8 mouse cellular contexts compared by ENCODE assay signal in the genomic region with DNA sequence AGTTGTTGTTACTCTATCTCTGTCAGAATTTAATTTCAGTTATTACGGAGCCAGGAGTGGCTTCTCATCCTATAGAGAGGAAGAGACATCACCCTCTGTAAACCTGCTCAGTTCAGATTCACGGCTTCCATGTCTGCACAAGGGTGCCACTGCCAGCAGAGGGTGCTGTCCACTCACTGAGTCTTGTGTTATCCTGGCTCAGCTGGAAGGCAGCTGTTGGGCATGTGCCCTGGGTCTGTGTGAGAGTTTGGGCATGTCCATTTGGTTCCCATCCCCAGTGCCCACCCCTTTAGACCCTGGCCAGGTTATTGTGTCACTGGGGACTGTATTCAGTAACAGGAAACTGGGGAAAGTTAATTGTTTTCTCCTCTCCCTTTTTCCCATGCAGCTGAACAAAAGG. TPM values are rescaled to one million over a fixed set of nuclear protein-coding genes. Genes with fewer than 3 reads are reported as not detected.
DNase-seq lines count a peak whose midpoint lies in the region; ATAC-seq lines count a peak whose summit lies in the region.

No protein-coding gene starts in this region.

- WGBS in heart, embryonic 11.5 days (ENCODE audit: insufficient replicate concordance) = 38% methylated on average over 2 of the region's 2 CpGs

- no peaks in the 10 kb centered on the region for H3K36me3 ChIP-seq in heart, embryonic 11.5 days (ENCODE audit: control insufficient read depth, insufficient read depth, low read length)
- H3K36me3 ChIP-seq in splenic B cell, adult 2 months (ENCODE audit: control insufficient read depth, insufficient read depth, low read length, poor library complexity, severe bottlenecking) = no peaks in the 10 kb centered on the region; the same call in 1 of the 2 replicates

- H3K27ac ChIP-seq in heart, embryonic 11.5 days (ENCODE audit: low read depth, low read length) = no peak overlapping the region

- H3K9ac ChIP-seq in heart, embryonic 11.5 days (ENCODE audit: low read depth, low read length) = no peak overlapping the region

- ATAC-seq in heart, embryonic 11.5 days (replicated peaks; ENCODE audit: insufficient number of reproducible peaks, low FRiP score, low TSS enrichment) = no peak

- no peak overlapping the region for H3K4me2 ChIP-seq in heart, embryonic 11.5 days

- intact Hi-C loops in left cerebral cortex, postnatal 4 days (cut with DNase I) = loop anchor here (5.0 kb wide), 1 partner anchor 181 kb away; no protein-coding TSS in a partner anchor

- peak; percentile 98 for DNase-seq in heart, adult 11 months
- peak; percentile 74 to 84 for DNase-seq in cerebellum, postnatal 14 days
- DNase-seq in gastrocnemius, adult 8-10 months (ENCODE audit: low spot score in 2 of 2) = peak; percentile 68 to 76
- peak; percentile 80 for DNase-seq in kidney, adult 18-20 months
- DNase-seq in left cerebral cortex, postnatal 4 days = peak; percentile 70
- peak; percentile 81 for DNase-seq in naive thymus-derived CD4-positive, alpha-beta T cell, adult 2 months (ENCODE audit: low read depth)
- peak; percentile 83 for DNase-seq in splenic B cell, adult 2 months (ENCODE audit: low read depth, low spot score)

- no peak overlapping the region for H3K4me3 ChIP-seq in heart, embryonic 11.5 days (ENCODE audit: low read depth, low read length)

- no peaks in the 10 kb centered on the region for H3K27me3 ChIP-seq in heart, embryonic 11.5 days (ENCODE audit: control insufficient read depth, insufficient read depth, low read length)
- H3K27me3 ChIP-seq in splenic B cell, adult 2 months (ENCODE audit: control insufficient read depth, insufficient read depth, low read length, poor library complexity, severe bottlenecking) = no peaks in the 10 kb centered on the region

- H3K9me3 ChIP-seq in heart, embryonic 11.5 days (replicated peaks; ENCODE audit: control insufficient read depth, low read length) = no peaks in the 10 kb centered on the region

- H3K4me1 ChIP-seq in heart, embryonic 11.5 days (ENCODE audit: control insufficient read depth, insufficient read depth, low read length) = no peaks in the 10 kb centered on the region

RNA-seq across cellular contexts. Expression of a gene that starts 55.7 kb away (rescaled TPM):
- polyA plus RNA-seq in heart, embryonic 11.5 days (2014; fragmentation: Nextera tagmentation; extraction: Ambion mirVana) = 19.2 and 25.0 TPM in 2 replicates
- total RNA-seq in gastrocnemius, adult 8-10 months (2022) = 10 to 100 TPM; 15.8 to 19.1 (median 17.0) TPM
- 10 to 100 TPM; 65.6 to 66.2 TPM for total RNA-seq in left cerebral cortex, postnatal 4 days (2021)

RNA-seq across cellular contexts. Expression of a gene that starts 55.8 kb away (rescaled TPM):
- polyA plus RNA-seq in heart, embryonic 11.5 days (2014; fragmentation: Nextera tagmentation; extraction: Ambion mirVana) = 10.4 and 11.3 TPM in 2 replicates
- total RNA-seq in gastrocnemius, adult 8-10 months (2022) = 10 to 100 TPM; 10.3 to 13.0 (median 11.7) TPM
- 10 to 100 TPM; 30.5 to 31.2 TPM for total RNA-seq in left cerebral cortex, postnatal 4 days (2021)
